Mouse (Mus musculus) brain, embryonic 14.5 days (tissue): ENCODE measurements at regions not wholly inside any gene's neighbourhood (a gene's known extent, or its start where the extent isn't known, plus 50 kb on each side); places are given as distances from the start of the nearest gene placed in this dataset.

Experiments used
- CTCF ChIP-seq: fragments of 200-500 bp; IDR thresholded peaks from 2 replicates; pipeline ENCODE4 v1.5.1; 2012; ENCODE audit warnings: inconsistent platforms, mild to moderate bottlenecking, moderate library complexity, borderline replicate concordance; ENCODE audit not compliant: insufficient read depth, insufficient read length; ENCODE audit errors: extremely low read depth
- POLR2A ChIP-seq: fragments of 200-500 bp; IDR thresholded peaks from 2 replicates; pipeline ENCODE4 v1.6.1; 2012; ENCODE audit warnings: mild to moderate bottlenecking, inconsistent platforms, borderline replicate concordance; ENCODE audit not compliant: poor library complexity, insufficient read depth, insufficient read length, severe bottlenecking; ENCODE audit errors: extremely low read depth

GRCm38 (mm10) chrX:12841021-12841325 is 79.1 kb upstream of the Med14 start:
- no peak for TF ChIP-seq POLR2A
- no peak for TF ChIP-seq CTCF
